Mouse (Mus musculus): Measurements from ENCODE around the gene Itgb4.

DNA sequence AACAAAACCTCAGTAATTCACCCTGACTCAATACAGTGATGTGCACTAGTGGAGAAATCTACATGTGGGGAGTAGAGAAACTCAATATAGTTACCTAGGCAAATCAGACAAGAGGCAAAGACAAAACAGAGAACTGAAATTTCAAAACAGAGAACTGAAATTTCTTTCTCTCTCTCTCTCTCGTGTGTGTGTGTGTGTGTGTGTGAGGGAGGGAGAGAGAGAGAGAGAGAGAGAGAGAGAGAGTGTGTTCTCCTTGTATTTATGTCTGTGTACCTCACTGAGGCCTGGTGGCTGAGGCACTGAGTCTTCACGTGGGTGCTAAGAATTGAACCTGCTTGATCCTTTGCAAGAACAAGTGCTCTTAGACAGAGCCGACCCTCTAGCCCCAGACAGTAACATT lies 44.7 kb upstream of the Itgb4 start:
- TF ChIP-seq CTCF (IDR thresholded peaks at IDR 0.05; ENCODE audit: extremely low read depth, insufficient read depth, low read length) (no peak), POLR2A (IDR thresholded peaks at IDR 0.05; ENCODE audit: extremely low read depth, insufficient read depth, low read length) (no peak)

Measured in cortical plate, adult 2 months (tissue).